Mouse (Mus musculus) heart, embryonic 10.5 days (tissue): Measurements from ENCODE around the gene Mapre3. TPM values are rescaled to one million over a fixed set of nuclear protein-coding genes. Genes with fewer than 3 reads are reported as not detected.

Experiments used
- DNase-seq: peaks from one replicate; pipeline ENCODE4 v3.0.0-alpha.2; 2017; ENCODE audit warnings: low spot score
- H3K27ac ChIP-seq: fragments of 300-500 bp; sonication (generic); 2 replicates; pipeline ENCODE4 v1.5.1; 2016; ENCODE audit warnings: mild to moderate bottlenecking
- H3K27me3 ChIP-seq: fragments of 300-500 bp; sonication (generic); 2 replicates; pipeline ENCODE4 v1.6.1; 2016; ENCODE audit warnings: mild to moderate bottlenecking; ENCODE audit not compliant: poor library complexity, insufficient read depth, severe bottlenecking
- H3K36me3 ChIP-seq: fragments of 300-500 bp; sonication (generic); 2 replicates; pipeline ENCODE4 v1.6.1; 2016; ENCODE audit warnings: mild to moderate bottlenecking, moderate library complexity
- H3K4me1 ChIP-seq: fragments of 300-500 bp; sonication (generic); 2 replicates; pipeline ENCODE4 v1.6.1; 2016; ENCODE audit warnings: mild to moderate bottlenecking
- H3K4me3 ChIP-seq: fragments of 300-500 bp; sonication (generic); 2 replicates; pipeline ENCODE4 v1.5.1; 2016; ENCODE audit warnings: mild to moderate bottlenecking, moderate library complexity
- H3K9me3 ChIP-seq: fragments of 300-500 bp; sonication (generic); 2 replicates; pipeline ENCODE4 v1.6.1; 2016; ENCODE audit warnings: mild to moderate bottlenecking, moderate library complexity
- whole genome bisulfite sequencing: fragments of 180-500 bp; shearing (Covaris S2); methylation state at CpG from one replicate; pipeline ENCODE4 v1.1.7; 2016; 5-methylcytosine and 5-hydroxymethylcytosine counted together
- polyA plus RNA-seq: library from polyadenylated mRNA; unstranded; fragments of >200 nt; fragmentation: Nextera tagmentation; extraction: Ambion mirVana; gene quantifications from 2 replicates; pipeline ENCODE4 v1.2.1, GENCODE M21; 2016

Mapre3 gene
- polyA plus RNA-seq, 1 experiment from 2014 or later = 16.3 TPM

GRCm38 (mm10) chr5:30839731-30840130, 25.3 kb downstream of the Mapre3 start:
- DNase-seq = no peak
- 79% methylated on average over 2 of the region's 2 CpGs for WGBS

GRCm38 (mm10) chr5:30841896-30842295, 27.5 kb downstream of the Mapre3 start:
- Histone ChIP-seq H3K36me3 (no peaks in the 10 kb centered on the region; the same call in 1 of the 2 replicates), H3K9me3 (no peaks in the 10 kb centered on the region), H3K4me3 (no peak overlapping the region), H3K27me3 (no peaks in the 10 kb centered on the region), H3K4me1 (no peaks in the 10 kb centered on the region), H3K27ac (no peak overlapping the region)
- 30% methylated on average over 3 of the region's 3 CpGs for WGBS
- DNase-seq = no peak

More at GRCm38 (mm10) chr5:30839731-30840130, 25.3 kb downstream of the Mapre3 start:
- H3K4me3 ChIP-seq = no peak overlapping the region
- no peaks in the 10 kb centered on the region for H3K4me1 ChIP-seq
- H3K9me3 ChIP-seq = no peaks in the 10 kb centered on the region
- H3K27me3 ChIP-seq = no peaks in the 10 kb centered on the region
- no peaks in the 10 kb centered on the region; the same call in 1 of the 2 replicates for H3K36me3 ChIP-seq
- H3K27ac ChIP-seq = no peak overlapping the region

GRCm38 (mm10) chr5:30849891-30850555, 35.6 kb downstream of the Mapre3 start:
- WGBS = 52% methylated on average over 6 of the region's 6 CpGs
- H3K9me3 ChIP-seq = no peaks in the 10 kb centered on the region
- H3K27me3 ChIP-seq = 0 out of 2 replicates have a peak, but pooled peaks cover 5% of the 10 kb centered on the region
- no peak for DNase-seq
- H3K27ac ChIP-seq = no peak overlapping the region
- peaks cover 21% of the 10 kb centered on the region for H3K4me1 ChIP-seq
- H3K36me3 ChIP-seq = no peaks in the 10 kb centered on the region
- no peak overlapping the region for H3K4me3 ChIP-seq

GRCm38 (mm10) chr5:30850556-30850925, 36.1 kb downstream of the Mapre3 start:
- Histone ChIP-seq H3K4me1 (peaks cover 21% of the 10 kb centered on the region), H3K27me3 (0 out of 2 replicates have a peak, but pooled peaks cover 5% of the 10 kb centered on the region), H3K36me3 (no peaks in the 10 kb centered on the region), H3K9me3 (no peaks in the 10 kb centered on the region), H3K4me3 (no peak overlapping the region), H3K27ac (no peak overlapping the region)
- WGBS = 51% methylated on average over 2 of the region's 2 CpGs
- DNase-seq = no peak

- DNase-seq = no peak
- H3K9me3 ChIP-seq = no peaks in the 10 kb centered on the region
- H3K4me1 ChIP-seq = peaks cover 23% of the 10 kb centered on the region
- WGBS = 81% methylated on average over 4 of the region's 4 CpGs
- H3K36me3 ChIP-seq = no peaks in the 10 kb centered on the region
- H3K4me3 ChIP-seq = no peak overlapping the region
- H3K27ac ChIP-seq = no peak overlapping the region
- 0 out of 2 replicates have a peak, but pooled peaks cover 5% of the 10 kb centered on the region for H3K27me3 ChIP-seq
Observed at GRCm38 (mm10) chr5:30853522-30853921, 39.1 kb downstream of the Mapre3 start.

GRCm38 (mm10) chr5:30855674-30856073, 41.2 kb downstream of the Mapre3 start:
- no peaks in the 10 kb centered on the region for H3K9me3 ChIP-seq
- 0 out of 2 replicates have a peak, but pooled peaks cover 5% of the 10 kb centered on the region for H3K27me3 ChIP-seq
- H3K4me3 ChIP-seq = no peak overlapping the region
- WGBS = 44% methylated on average over 3 of the region's 3 CpGs
- H3K27ac ChIP-seq = no peak overlapping the region
- H3K36me3 ChIP-seq = no peaks in the 10 kb centered on the region
- no peak for DNase-seq
- peaks cover 8% of the 10 kb centered on the region for H3K4me1 ChIP-seq

GRCm38 (mm10) chr5:30856124-30856523, 41.7 kb downstream of the Mapre3 start:
- Histone ChIP-seq H3K27me3 (0 out of 2 replicates have a peak, but pooled peaks cover 5% of the 10 kb centered on the region), H3K4me1 (0 out of 2 replicates have a peak, but pooled peaks cover 5% of the 10 kb centered on the region), H3K9me3 (no peaks in the 10 kb centered on the region), H3K27ac (no peak overlapping the region), H3K4me3 (no peak overlapping the region), H3K36me3 (no peaks in the 10 kb centered on the region)
- 81% methylated on average over 2 of the region's 2 CpGs for WGBS
- no peak for DNase-seq

- Histone ChIP-seq H3K27me3 (peaks cover 5% of the 10 kb centered on the region; the same call in 1 of the 2 replicates), H3K27ac (peak overlapping the region; percentile 30; the same call in 1 of the 2 replicates), H3K9me3 (no peaks in the 10 kb centered on the region), H3K4me1 (peaks cover 16% of the 10 kb centered on the region), H3K4me3 (no peak overlapping the region), H3K36me3 (0 out of 2 replicates have a peak, but pooled peaks cover 2% of the 10 kb centered on the region)
- WGBS = 40% methylated on average over 4 of the region's 4 CpGs
- no peak for DNase-seq
Observed at GRCm38 (mm10) chr5:30863852-30864251, 49.4 kb downstream of the Mapre3 start.

- H3K9me3 ChIP-seq = no peaks in the 10 kb centered on the region
- H3K4me3 ChIP-seq = peak overlapping the region; percentile 18; the same call in 1 of the 2 replicates
- H3K27ac ChIP-seq = 0 out of 2 replicates have a peak overlapping the region, but pooled peaks have one; percentile 32
- H3K4me1 ChIP-seq = peaks cover 16% of the 10 kb centered on the region
- no peak for DNase-seq
- WGBS = 31% methylated on average over 15 of the region's 15 CpGs
- peaks cover 5% of the 10 kb centered on the region; the same call in 1 of the 2 replicates for H3K27me3 ChIP-seq
- 0 out of 2 replicates have a peak, but pooled peaks cover 2% of the 10 kb centered on the region for H3K36me3 ChIP-seq
Observed at GRCm38 (mm10) chr5:30864322-30864721, 49.9 kb downstream of the Mapre3 start.

- WGBS = 90% methylated on average over 3 of the region's 3 CpGs
- Histone ChIP-seq H3K9me3 (no peaks in the 10 kb centered on the region), H3K4me3 (no peak overlapping the region), H3K4me1 (peaks cover 25% of the 10 kb centered on the region), H3K36me3 (peaks cover 13% of the 10 kb centered on the region), H3K27ac (no peak overlapping the region), H3K27me3 (peaks cover 5% of the 10 kb centered on the region; the same call in 1 of the 2 replicates)
- DNase-seq = no peak
Observed at GRCm38 (mm10) chr5:30866871-30867270, 52.4 kb downstream of the Mapre3 start.

- 94% methylated on average over 3 of the region's 3 CpGs for WGBS
- peaks cover 22% of the 10 kb centered on the region for H3K36me3 ChIP-seq
- H3K27ac ChIP-seq = peak within 1 kb of the TSS; percentile 95; the same call in 1 of the 2 replicates
- H3K9me3 ChIP-seq = no peaks in the 10 kb centered on the region
- H3K4me1 ChIP-seq = peaks cover 25% of the 10 kb centered on the region
- DNase-seq = no peak
- H3K27me3 ChIP-seq = peaks cover 5% of the 10 kb centered on the region; the same call in 1 of the 2 replicates
- peak within 1 kb of the TSS; percentile 92; the same call in 1 of the 2 replicates for H3K4me3 ChIP-seq
Observed at GRCm38 (mm10) chr5:30867712-30868111, 53.3 kb downstream of the Mapre3 start, which contains the start of gene Tmem214. Gene Tmem214 (plus strand): TSS chr5:30868012.

GRCm38 (mm10) chr5:30868981-30869380, 54.5 kb downstream of the Mapre3 start:
- Histone ChIP-seq H3K9me3 (no peaks in the 10 kb centered on the region), H3K4me1 (peaks cover 17% of the 10 kb centered on the region), H3K27me3 (peaks cover 5% of the 10 kb centered on the region; the same call in 1 of the 2 replicates), H3K4me3 (peak overlapping the region; percentile 92), H3K27ac (peak overlapping the region; percentile 95), H3K36me3 (peaks cover 34% of the 10 kb centered on the region)
- 23% methylated on average over 9 of the region's 9 CpGs for WGBS
- DNase-seq = no peak
